Mouse (Mus musculus): ENCODE measurements around the gene Foxp1. TPM values are rescaled to one million over a fixed set of nuclear protein-coding genes. Genes with fewer than 3 reads are reported as not detected.
A peak's percentile ranks its signal among the peaks of the same experiment; 100 is the strongest.

Foxp1 gene
- polyA plus RNA-seq, 1 experiment from 2014 or later = 121 TPM

GRCm38 (mm10) chr6:99515667-99516199 is 6.8 kb downstream of the Foxp1 start:
- WGBS = 80% methylated on average over 7 of the region's 7 CpGs
- Histone ChIP-seq H3K4me2 (replicated peaks; ENCODE audit: low read depth, low read length) (no peak overlapping the region), H3K9me3 (ENCODE audit: low read length) (no peaks in the 10 kb centered on the region), H3K4me3 (ENCODE audit: low read depth, low read length) (no peak overlapping the region), H3K27me3 (replicated peaks; ENCODE audit: insufficient read depth, low read length) (no peaks in the 10 kb centered on the region), H3K9ac (replicated peaks; ENCODE audit: low read depth) (no peak overlapping the region), H3K36me3 (ENCODE audit: insufficient read depth, low read length) (0 out of 2 replicates have a peak, but pooled peaks cover 3% of the 10 kb centered on the region), H3K27ac (ENCODE audit: low read length) (no peak overlapping the region), H3K4me1 (ENCODE audit: insufficient read depth, low read depth, low read length) (no peaks in the 10 kb centered on the region)
- TF ChIP-seq EP300 (IDR thresholded peaks at IDR 0.05) = no peak
- no peak for TF ChIP-seq CTCF (IDR thresholded peaks at IDR 0.05)
- ATAC-seq = no peak
- DNase-seq (ENCODE audit: low spot score) = no peak

GRCm38 (mm10) chr6:99511862-99512261 is 10.7 kb downstream of the Foxp1 start:
- Histone ChIP-seq H3K27ac (ENCODE audit: low read length) (no peak overlapping the region), H3K4me1 (ENCODE audit: insufficient read depth, low read depth, low read length) (no peaks in the 10 kb centered on the region; the same call in 1 of the 2 replicates), H3K4me2 (replicated peaks; ENCODE audit: low read depth, low read length) (no peak overlapping the region), H3K4me3 (ENCODE audit: low read depth, low read length) (no peak overlapping the region), H3K9ac (replicated peaks; ENCODE audit: low read depth) (no peak overlapping the region), H3K9me3 (ENCODE audit: low read length) (no peaks in the 10 kb centered on the region), H3K27me3 (replicated peaks; ENCODE audit: insufficient read depth, low read length) (no peaks in the 10 kb centered on the region), H3K36me3 (ENCODE audit: insufficient read depth, low read length) (0 out of 2 replicates have a peak, but pooled peaks cover 3% of the 10 kb centered on the region)
- ATAC-seq (peak; percentile 11; the same call in 1 of the 2 replicates), DNase-seq (ENCODE audit: low spot score) (no peak)
- TF ChIP-seq CTCF (IDR thresholded peaks at IDR 0.05) = no peak
- no peak for TF ChIP-seq EP300 (IDR thresholded peaks at IDR 0.05)
- 37% methylated on average over 6 of the region's 6 CpGs for WGBS

GRCm38 (mm10) chr6:99509189-99509592 is 13.3 kb downstream of the Foxp1 start:
- Histone ChIP-seq H3K9ac (replicated peaks; ENCODE audit: low read depth) (no peak overlapping the region), H3K27me3 (replicated peaks; ENCODE audit: insufficient read depth, low read length) (no peaks in the 10 kb centered on the region), H3K4me3 (ENCODE audit: low read depth, low read length) (no peak overlapping the region), H3K4me1 (ENCODE audit: insufficient read depth, low read depth, low read length) (no peaks in the 10 kb centered on the region; the same call in 1 of the 2 replicates), H3K9me3 (ENCODE audit: low read length) (no peaks in the 10 kb centered on the region), H3K27ac (ENCODE audit: low read length) (no peak overlapping the region), H3K36me3 (ENCODE audit: insufficient read depth, low read length) (peaks cover 7% of the 10 kb centered on the region; the same call in 1 of the 2 replicates), H3K4me2 (replicated peaks; ENCODE audit: low read depth, low read length) (no peak overlapping the region)
- WGBS = 78% methylated on average over 9 of the region's 9 CpGs
- ATAC-seq = no peak
- no peak for TF ChIP-seq CTCF (IDR thresholded peaks at IDR 0.05)
- no peak for TF ChIP-seq EP300 (IDR thresholded peaks at IDR 0.05)
- DNase-seq (ENCODE audit: low spot score) = no peak

GRCm38 (mm10) chr6:99506816-99507215 is 15.7 kb downstream of the Foxp1 start:
- WGBS = 74% methylated on average over 6 of the region's 6 CpGs
- H3K4me2 ChIP-seq (replicated peaks; ENCODE audit: low read depth, low read length) = no peak overlapping the region
- H3K4me1 ChIP-seq (ENCODE audit: insufficient read depth, low read depth, low read length) = no peaks in the 10 kb centered on the region; the same call in 1 of the 2 replicates

GRCm38 (mm10) chr6:99503741-99504140 is 18.8 kb downstream of the Foxp1 start:
- Histone ChIP-seq H3K27me3 (replicated peaks; ENCODE audit: insufficient read depth, low read length) (no peaks in the 10 kb centered on the region), H3K27ac (ENCODE audit: low read length) (no peak overlapping the region), H3K36me3 (ENCODE audit: insufficient read depth, low read length) (peaks cover 5% of the 10 kb centered on the region; the same call in 1 of the 2 replicates), H3K9me3 (ENCODE audit: low read length) (no peaks in the 10 kb centered on the region), H3K4me2 (replicated peaks; ENCODE audit: low read depth, low read length) (no peak overlapping the region), H3K9ac (replicated peaks; ENCODE audit: low read depth) (no peak overlapping the region), H3K4me1 (ENCODE audit: insufficient read depth, low read depth, low read length) (no peaks in the 10 kb centered on the region), H3K4me3 (ENCODE audit: low read depth, low read length) (no peak overlapping the region)
- DNase-seq (ENCODE audit: low spot score) (no peak), ATAC-seq (no peak)
- TF ChIP-seq EP300 (IDR thresholded peaks at IDR 0.05) = no peak
- TF ChIP-seq CTCF (IDR thresholded peaks at IDR 0.05) = no peak
- WGBS = 78% methylated on average over 1 of the region's 1 CpGs

More at GRCm38 (mm10) chr6:99506816-99507215, 15.7 kb downstream of the Foxp1 start:
- DNase-seq (ENCODE audit: low spot score) (no peak), ATAC-seq (no peak)
- TF ChIP-seq CTCF (IDR thresholded peaks at IDR 0.05) = peak; percentile 31
- no peak for TF ChIP-seq EP300 (IDR thresholded peaks at IDR 0.05)
- Histone ChIP-seq H3K4me3 (ENCODE audit: low read depth, low read length) (no peak overlapping the region), H3K9ac (replicated peaks; ENCODE audit: low read depth) (no peak overlapping the region), H3K36me3 (ENCODE audit: insufficient read depth, low read length) (peaks cover 5% of the 10 kb centered on the region; the same call in 1 of the 2 replicates), H3K27me3 (replicated peaks; ENCODE audit: insufficient read depth, low read length) (no peaks in the 10 kb centered on the region), H3K9me3 (ENCODE audit: low read length) (no peaks in the 10 kb centered on the region), H3K27ac (ENCODE audit: low read length) (no peak overlapping the region)

GRCm38 (mm10) chr6:99502727-99503126 is 19.8 kb downstream of the Foxp1 start:
- H3K4me3 ChIP-seq (ENCODE audit: low read depth, low read length) = no peak overlapping the region
- no peaks in the 10 kb centered on the region for H3K27me3 ChIP-seq (replicated peaks; ENCODE audit: insufficient read depth, low read length)
- ATAC-seq = no peak
- no peaks in the 10 kb centered on the region for H3K4me1 ChIP-seq (ENCODE audit: insufficient read depth, low read depth, low read length)
- no peak overlapping the region for H3K4me2 ChIP-seq (replicated peaks; ENCODE audit: low read depth, low read length)
- DNase-seq (ENCODE audit: low spot score) = no peak
- 91% methylated on average over 2 of the region's 2 CpGs for WGBS
- no peak overlapping the region for H3K9ac ChIP-seq (replicated peaks; ENCODE audit: low read depth)
- TF ChIP-seq CTCF (IDR thresholded peaks at IDR 0.05) (no peak), EP300 (IDR thresholded peaks at IDR 0.05) (no peak)
- H3K27ac ChIP-seq (ENCODE audit: low read length) = no peak overlapping the region
- no peaks in the 10 kb centered on the region for H3K9me3 ChIP-seq (ENCODE audit: low read length)
- H3K36me3 ChIP-seq (ENCODE audit: insufficient read depth, low read length) = peaks cover 5% of the 10 kb centered on the region; the same call in 1 of the 2 replicates
